Mouse (Mus musculus): ENCODE data around the gene Pecr. TPM values are rescaled to one million over a fixed set of nuclear protein-coding genes. Genes with fewer than 3 reads are reported as not detected.

Gene Pecr
- polyA plus RNA-seq (2012; rRNA removed) = 4.5 and 5.0 TPM in 2 replicates

GRCm38 (mm10) chr1:72283992-72284485, at the start of gene Pecr, which contains the start of gene Tmem169:
Pecr (minus strand) TSS chr1:72284314.
Tmem169 (plus strand) TSS chr1:72284369.
- TF ChIP-seq POLR2A (IDR thresholded peaks at IDR 0.05; ENCODE audit: borderline replicate concordance, extremely low read depth, insufficient read depth, insufficient read length, poor library complexity, severe bottlenecking) (peak; percentile 83; the same call in 1 of the 2 replicates), CTCF (IDR thresholded peaks at IDR 0.05; ENCODE audit: borderline replicate concordance, extremely low read depth, insufficient read depth, insufficient read length) (peak; percentile 21; the same call in 1 of the 2 replicates)
- DNase-seq (ENCODE audit: low read depth) = peak; percentile 97

GRCm38 (mm10) chr1:72326162-72326821, 42.2 kb upstream of the Pecr start:
- no peak for DNase-seq (ENCODE audit: low read depth)
- TF ChIP-seq POLR2A (IDR thresholded peaks at IDR 0.05; ENCODE audit: borderline replicate concordance, extremely low read depth, insufficient read depth, insufficient read length, poor library complexity, severe bottlenecking) (no peak), CTCF (IDR thresholded peaks at IDR 0.05; ENCODE audit: borderline replicate concordance, extremely low read depth, insufficient read depth, insufficient read length) (no peak)

- TF ChIP-seq CTCF (IDR thresholded peaks at IDR 0.05; ENCODE audit: borderline replicate concordance, extremely low read depth, insufficient read depth, insufficient read length) = no peak
- TF ChIP-seq POLR2A (IDR thresholded peaks at IDR 0.05; ENCODE audit: borderline replicate concordance, extremely low read depth, insufficient read depth, insufficient read length, poor library complexity, severe bottlenecking) = no peak
- no peak for DNase-seq (ENCODE audit: low read depth)
Measured at GRCm38 (mm10) chr1:72323248-72323647, 39.1 kb upstream of the Pecr start.

GRCm38 (mm10) chr1:72320759-72321158, 36.6 kb upstream of the Pecr start:
- TF ChIP-seq CTCF (IDR thresholded peaks at IDR 0.05; ENCODE audit: borderline replicate concordance, extremely low read depth, insufficient read depth, insufficient read length) = no peak
- TF ChIP-seq POLR2A (IDR thresholded peaks at IDR 0.05; ENCODE audit: borderline replicate concordance, extremely low read depth, insufficient read depth, insufficient read length, poor library complexity, severe bottlenecking) = no peak
- no peak for DNase-seq (ENCODE audit: low read depth)

- TF ChIP-seq CTCF (IDR thresholded peaks at IDR 0.05; ENCODE audit: borderline replicate concordance, extremely low read depth, insufficient read depth, insufficient read length) (no peak), POLR2A (IDR thresholded peaks at IDR 0.05; ENCODE audit: borderline replicate concordance, extremely low read depth, insufficient read depth, insufficient read length, poor library complexity, severe bottlenecking) (no peak)
Measured at GRCm38 (mm10) chr1:72316901-72317300, 32.8 kb upstream of the Pecr start.

GRCm38 (mm10) chr1:72316409-72316808, 32.3 kb upstream of the Pecr start:
- peak; percentile 31 for DNase-seq (ENCODE audit: low read depth)
- TF ChIP-seq CTCF (IDR thresholded peaks at IDR 0.05; ENCODE audit: borderline replicate concordance, extremely low read depth, insufficient read depth, insufficient read length) (no peak), POLR2A (IDR thresholded peaks at IDR 0.05; ENCODE audit: borderline replicate concordance, extremely low read depth, insufficient read depth, insufficient read length, poor library complexity, severe bottlenecking) (no peak)

More at GRCm38 (mm10) chr1:72316901-72317300, 32.8 kb upstream of the Pecr start:
- DNase-seq (ENCODE audit: low read depth) = no peak

GRCm38 (mm10) chr1:72315447-72315846, 31.3 kb upstream of the Pecr start:
- no peak for DNase-seq (ENCODE audit: low read depth)
- TF ChIP-seq CTCF (IDR thresholded peaks at IDR 0.05; ENCODE audit: borderline replicate concordance, extremely low read depth, insufficient read depth, insufficient read length) = no peak
- no peak for TF ChIP-seq POLR2A (IDR thresholded peaks at IDR 0.05; ENCODE audit: borderline replicate concordance, extremely low read depth, insufficient read depth, insufficient read length, poor library complexity, severe bottlenecking)

- TF ChIP-seq CTCF (IDR thresholded peaks at IDR 0.05; ENCODE audit: borderline replicate concordance, extremely low read depth, insufficient read depth, insufficient read length) = peak; percentile 60; the same call in 1 of the 2 replicates
- no peak for TF ChIP-seq POLR2A (IDR thresholded peaks at IDR 0.05; ENCODE audit: borderline replicate concordance, extremely low read depth, insufficient read depth, insufficient read length, poor library complexity, severe bottlenecking)
- peak; percentile 68 for DNase-seq (ENCODE audit: low read depth)
Measured at GRCm38 (mm10) chr1:72313399-72314039, 29.4 kb upstream of the Pecr start.

- TF ChIP-seq POLR2A (IDR thresholded peaks at IDR 0.05; ENCODE audit: borderline replicate concordance, extremely low read depth, insufficient read depth, insufficient read length, poor library complexity, severe bottlenecking) (no peak), CTCF (IDR thresholded peaks at IDR 0.05; ENCODE audit: borderline replicate concordance, extremely low read depth, insufficient read depth, insufficient read length) (no peak)
- no peak for DNase-seq (ENCODE audit: low read depth)
Measured at GRCm38 (mm10) chr1:72312701-72313398, 28.7 kb upstream of the Pecr start.

GRCm38 (mm10) chr1:72309744-72310424, 25.8 kb upstream of the Pecr start:
- TF ChIP-seq POLR2A (IDR thresholded peaks at IDR 0.05; ENCODE audit: borderline replicate concordance, extremely low read depth, insufficient read depth, insufficient read length, poor library complexity, severe bottlenecking) (no peak), CTCF (IDR thresholded peaks at IDR 0.05; ENCODE audit: borderline replicate concordance, extremely low read depth, insufficient read depth, insufficient read length) (no peak)
- no peak for DNase-seq (ENCODE audit: low read depth)

Data from brain, embryonic 14.5 days (tissue).